Mouse (Mus musculus) liver, embryonic 14.5 days (tissue): ENCODE data around the gene Hils1. TPM values are rescaled to one million over a fixed set of nuclear protein-coding genes. Genes with fewer than 3 reads are reported as not detected.
A peak's percentile ranks its signal among the peaks of the same experiment; 100 is the strongest.

Source experiments
- ATAC-seq: fragments of 200-750 bp; cut with Nextera tagmentation; 2 replicates; pipeline ENCODE4 v1.8.0; 2017; ENCODE audit warnings: moderate number of reproducible peaks, mild to moderate bottlenecking, moderate library complexity; ENCODE audit not compliant: insufficient read depth
- DNase-seq, 3 experiments: peaks; one replicate each; pipeline ENCODE4 v3.0.0-alpha.2; 2012 to 2013; ENCODE audit warnings: low read depth in 3 of 3, low spot score in 3 of 3
- H3K27ac ChIP-seq: fragments of 300-500 bp; sonication (generic); 2 replicates; pipeline ENCODE4 v1.5.1; 2014; ENCODE audit warnings: moderate library complexity, mild to moderate bottlenecking, control low read depth, inconsistent platforms
- H3K27me3 ChIP-seq: fragments of 300-500 bp; sonication (generic); 2 replicates; pipeline ENCODE4 v1.6.1; 2014; ENCODE audit warnings: mild to moderate bottlenecking, low read length, moderate library complexity; ENCODE audit not compliant: control insufficient read depth, insufficient read depth
- H3K36me3 ChIP-seq: fragments of 300-500 bp; sonication (generic); replicated peaks from 2 replicates; pipeline ENCODE4 v1.6.1; 2014; ENCODE audit warnings: low read depth; ENCODE audit not compliant: control insufficient read depth, insufficient read depth
- H3K4me1 ChIP-seq, 2 experiments: fragments of 200-500 bp in 1 of 2; fragments of 300-500 bp in 1 of 2; sonication (generic) in 1 of 2; replicated peaks; 2 replicates each; pipeline ENCODE4 v1.6.1; 2012 to 2014; ENCODE audit warnings: antibody characterized with exemption in 1 of 2, inconsistent platforms in 1 of 2, low read length in 1 of 2; ENCODE audit not compliant: control insufficient read depth in 2 of 2, insufficient read depth in 2 of 2
- H3K4me2 ChIP-seq: fragments of 300-500 bp; sonication (generic); 2 replicates; pipeline ENCODE4 v1.6.1; 2014; ENCODE audit warnings: low read depth, mild to moderate bottlenecking, control low read depth, moderate library complexity
- H3K4me3 ChIP-seq, 2 experiments: fragments of 200-500 bp in 1 of 2; fragments of 300-500 bp in 1 of 2; sonication (generic) in 1 of 2; 2 replicates each; pipeline ENCODE4 v1.5.1; 2012 to 2014; ENCODE audit warnings: low read depth in 2 of 2, low read length in 2 of 2, mild to moderate bottlenecking in 2 of 2, control low read depth in 1 of 2, inconsistent platforms in 1 of 2, moderate library complexity in 1 of 2; ENCODE audit not compliant: insufficient read depth in 1 of 2
- H3K9ac ChIP-seq: fragments of 300-500 bp; sonication (generic); replicated peaks from 2 replicates; pipeline ENCODE4 v1.6.1; 2014; ENCODE audit warnings: mild to moderate bottlenecking, control low read depth, moderate library complexity
- H3K9me3 ChIP-seq: fragments of 300-500 bp; sonication (generic); 2 replicates; pipeline ENCODE4 v1.6.1; 2016; ENCODE audit warnings: low read length, mixed read lengths; ENCODE audit not compliant: control insufficient read depth
- CTCF ChIP-seq: IDR thresholded peaks from 2 replicates; pipeline ENCODE4 v1.5.1; 2016; ENCODE audit warnings: antibody characterized with exemption, low read depth, control low read depth
- EP300 ChIP-seq: IDR thresholded peaks from 2 replicates; pipeline ENCODE4 v1.6.1; 2016; ENCODE audit warnings: antibody characterized with exemption, low read depth
- WGBS: fragments of 180-500 bp; shearing (Covaris S2); extraction: QIAGEN DNeasy Blood & Tissue Kit; methylation state at CpG from one replicate; pipeline ENCODE4 v1.1.7; 2014; ENCODE audit not compliant: insufficient replicate concordance; 5-methylcytosine and 5-hydroxymethylcytosine counted together
- polyA plus RNA-seq, 2 experiments: library from polyadenylated mRNA; depleted of rRNA in 1 of 2; stranded (reverse) in 1 of 2; unstranded in 1 of 2; fragments of >200 nt; fragmentation: Nextera tagmentation in 1 of 2; extraction: Ambion mirVana in 1 of 2; gene quantifications; 2 replicates each; pipeline versions ENCODE4 v1.2.1 to v1.2.3; 2012 to 2014

Gene Hils1
- polyA plus RNA-seq, 2 experiments, result not detected

DNA sequence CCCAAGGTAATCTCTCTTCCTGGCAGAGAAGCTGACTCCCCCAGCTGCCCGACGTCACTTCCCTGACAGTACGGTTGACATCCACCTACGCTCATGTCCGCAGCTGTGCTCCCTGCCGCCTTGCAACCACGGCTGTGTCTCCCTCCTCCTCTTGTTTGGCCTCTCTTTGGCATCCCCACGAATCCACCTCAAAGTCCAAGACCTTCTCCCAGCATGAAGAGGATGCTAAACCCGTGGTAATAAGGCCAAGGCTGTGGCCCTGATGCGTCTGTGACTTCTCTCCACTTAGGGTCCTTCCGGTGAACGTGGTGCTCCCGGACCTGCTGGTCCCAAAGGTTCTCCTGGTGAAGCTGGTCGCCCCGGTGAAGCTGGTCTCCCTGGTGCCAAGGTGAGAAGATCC, 24.3 kb upstream of the Hils1 start:
- H3K9me3 ChIP-seq, result no peaks in the 10 kb centered on the region
- no peaks in the 10 kb centered on the region for H3K4me1 ChIP-seq
- 55% methylated on average over 15 of the region's 15 CpGs for WGBS
- ATAC-seq, result no peak
- no peak overlapping the region for H3K4me2 ChIP-seq
- TF ChIP-seq EP300 (no peak), CTCF (no peak)
- H3K27me3 ChIP-seq, result peaks cover 11% of the 10 kb centered on the region
- H3K4me3 ChIP-seq, result no peak overlapping the region
- DNase-seq, result no peak
- H3K27ac ChIP-seq, result no peak overlapping the region
- no peak overlapping the region for H3K9ac ChIP-seq
- no peaks in the 10 kb centered on the region for H3K36me3 ChIP-seq

DNA sequence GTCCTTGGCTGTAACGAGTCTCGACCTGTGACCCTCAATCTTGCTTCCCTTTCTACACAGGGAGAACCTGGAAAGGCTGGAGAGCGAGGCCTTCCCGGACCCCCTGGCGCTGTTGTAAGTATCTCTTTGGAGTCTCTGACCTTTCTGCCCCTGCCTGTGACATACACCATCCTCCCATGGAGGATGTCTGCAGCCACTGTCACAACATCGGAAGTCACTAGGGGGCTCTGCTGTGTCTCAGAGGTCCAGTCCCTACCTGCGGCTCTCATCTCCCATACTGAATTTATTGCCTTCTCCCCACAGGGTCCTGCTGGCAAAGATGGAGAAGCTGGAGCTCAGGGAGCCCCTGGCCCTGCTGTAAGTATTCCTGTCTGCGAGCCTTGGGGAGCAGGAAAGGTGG, 23.1 kb upstream of the Hils1 start:
- no peak for ATAC-seq
- H3K9me3 ChIP-seq, result no peaks in the 10 kb centered on the region
- H3K4me1 ChIP-seq, result no peaks in the 10 kb centered on the region
- TF ChIP-seq EP300, result no peak
- peak; percentile 20; the same call in 1 of the 2 replicates for TF ChIP-seq CTCF
- no peak overlapping the region for H3K4me3 ChIP-seq
- WGBS, result 17% methylated on average over 8 of the region's 8 CpGs
- no peaks in the 10 kb centered on the region; the same call in 1 of the 2 replicates for H3K27me3 ChIP-seq
- no peak overlapping the region for H3K4me2 ChIP-seq
- no peaks in the 10 kb centered on the region for H3K36me3 ChIP-seq
- no peak overlapping the region for H3K9ac ChIP-seq
- no peak overlapping the region for H3K27ac ChIP-seq
- no peak for DNase-seq

DNA sequence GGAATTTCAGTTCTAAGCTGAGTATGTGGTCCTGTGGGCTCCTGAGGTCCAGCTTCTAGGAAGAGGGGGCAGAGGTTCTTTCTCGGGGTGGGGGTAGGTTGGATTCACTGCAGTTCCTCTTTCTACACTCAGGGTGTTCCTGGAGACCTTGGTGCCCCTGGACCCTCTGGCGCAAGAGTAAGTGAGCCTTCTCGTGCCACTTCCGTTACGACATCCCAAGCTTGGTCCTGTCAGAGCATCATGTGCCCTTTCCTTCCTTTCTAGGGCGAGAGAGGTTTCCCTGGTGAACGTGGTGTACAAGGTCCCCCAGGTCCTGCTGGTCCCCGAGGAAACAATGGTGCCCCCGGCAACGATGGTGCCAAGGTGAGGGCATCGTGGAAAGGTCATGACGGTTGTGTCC, 22.2 kb upstream of the Hils1 start:
- H3K9me3 ChIP-seq, result no peaks in the 10 kb centered on the region
- no peak for DNase-seq
- ATAC-seq, result no peak
- TF ChIP-seq CTCF (no peak), EP300 (no peak)
- H3K4me2 ChIP-seq, result no peak overlapping the region
- no peak overlapping the region for H3K9ac ChIP-seq
- WGBS, result 52% methylated on average over 12 of the region's 12 CpGs
- H3K4me1 ChIP-seq, result no peaks in the 10 kb centered on the region
- no peak overlapping the region for H3K4me3 ChIP-seq
- no peak overlapping the region for H3K27ac ChIP-seq
- no peaks in the 10 kb centered on the region for H3K36me3 ChIP-seq
- no peaks in the 10 kb centered on the region; the same call in 1 of the 2 replicates for H3K27me3 ChIP-seq

DNA sequence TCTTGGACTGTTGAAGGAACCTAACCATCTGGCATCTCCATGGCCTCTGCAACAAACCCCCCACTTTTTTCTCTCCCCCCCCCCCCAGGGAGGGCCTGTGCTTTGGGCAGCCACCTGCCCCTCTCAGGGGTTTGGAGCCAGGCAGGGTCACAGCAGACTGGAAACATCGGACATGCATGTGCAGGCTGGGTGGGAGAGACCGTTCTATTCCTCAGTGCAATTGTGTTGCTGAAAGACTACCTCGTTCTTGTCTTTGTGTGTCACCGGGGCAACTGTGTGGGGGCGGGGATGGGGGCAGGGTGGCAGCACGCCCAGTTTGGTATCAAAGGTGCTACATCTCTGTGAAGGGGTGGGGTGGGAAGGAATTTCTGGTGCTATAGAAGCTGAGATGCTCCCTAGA, 15.2 kb upstream of the Hils1 start:
- TF ChIP-seq EP300, result no peak
- TF ChIP-seq CTCF, result no peak
- no peak for DNase-seq
- Histone ChIP-seq H3K36me3 (no peaks in the 10 kb centered on the region), H3K27ac (no peak overlapping the region), H3K9me3 (no peaks in the 10 kb centered on the region), H3K9ac (no peak overlapping the region), H3K4me3 (no peak overlapping the region), H3K27me3 (no peaks in the 10 kb centered on the region), H3K4me1 (no peaks in the 10 kb centered on the region), H3K4me2 (no peak overlapping the region)
- WGBS, result 15% methylated on average over 6 of the region's 6 CpGs
- ATAC-seq, result no peak

DNA sequence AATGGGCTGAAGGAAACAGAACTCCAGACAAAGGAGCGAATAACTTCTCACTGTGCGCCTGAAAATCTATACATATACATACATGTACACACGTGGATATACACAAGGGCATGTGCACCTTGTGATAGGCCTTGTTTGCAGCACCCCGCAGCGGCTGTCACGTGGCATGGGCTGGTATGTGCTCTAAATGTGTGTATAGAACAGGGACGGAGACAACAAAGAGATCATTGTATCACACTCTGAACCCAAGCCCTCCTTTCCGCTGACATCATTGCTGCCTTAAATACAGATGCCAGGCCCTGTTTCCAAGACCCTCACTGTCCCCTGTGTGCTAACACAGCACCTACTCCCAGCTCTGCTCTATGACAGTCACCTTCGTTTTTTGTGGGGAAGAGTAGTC, 12.3 kb upstream of the Hils1 start:
- WGBS, result 62% methylated on average over 9 of the region's 9 CpGs
- ATAC-seq (no peak), DNase-seq (no peak)
- H3K27me3 ChIP-seq, result no peaks in the 10 kb centered on the region
- no peak overlapping the region for H3K27ac ChIP-seq
- 0 out of 4 replicates have a peak, but pooled peaks cover 0 to 2% of the 10 kb centered on the region in 2 experiments for H3K4me1 ChIP-seq
- H3K4me2 ChIP-seq, result no peak overlapping the region
- H3K4me3 ChIP-seq, result no peak overlapping the region
- no peak for TF ChIP-seq EP300
- no peak for TF ChIP-seq CTCF
- no peaks in the 10 kb centered on the region for H3K9me3 ChIP-seq
- H3K36me3 ChIP-seq, result no peaks in the 10 kb centered on the region
- no peak overlapping the region for H3K9ac ChIP-seq

DNA sequence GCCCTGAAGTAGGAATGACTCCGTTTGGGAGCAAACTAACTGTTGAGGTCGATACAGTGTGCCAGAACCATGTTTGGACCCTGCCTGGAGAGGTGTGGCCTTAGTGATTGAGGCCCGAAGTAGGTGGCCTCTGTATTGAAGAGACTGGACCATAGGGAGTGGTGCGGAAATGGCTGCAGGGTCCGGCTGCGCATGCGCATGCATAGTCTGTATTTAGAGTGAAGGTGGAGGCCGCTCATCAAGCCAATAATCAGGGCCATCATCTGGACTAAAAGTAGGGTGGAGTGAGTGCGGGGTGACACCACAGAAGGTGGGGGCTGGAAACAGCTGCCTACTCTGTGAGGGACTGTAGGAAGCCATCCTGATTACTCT, 9.7 kb upstream of the Hils1 start:
- Histone ChIP-seq H3K4me3 (no peak overlapping the region), H3K9ac (no peak overlapping the region), H3K9me3 (no peaks in the 10 kb centered on the region), H3K27ac (no peak overlapping the region), H3K27me3 (no peaks in the 10 kb centered on the region), H3K4me1 (0 out of 4 replicates have a peak, but pooled peaks cover 0 to 2% of the 10 kb centered on the region in 2 experiments), H3K4me2 (no peak overlapping the region), H3K36me3 (no peaks in the 10 kb centered on the region)
- ATAC-seq, result no peak
- WGBS, result 61% methylated on average over 9 of the region's 9 CpGs
- no peak for TF ChIP-seq CTCF
- no peak for TF ChIP-seq EP300
- no peak for DNase-seq
